Mouse (Mus musculus) cortical plate, adult 2 months (tissue): Measurements from ENCODE around the gene Usp7. TPM values are rescaled to one million over a fixed set of nuclear protein-coding genes. Genes with fewer than 3 reads are reported as not detected.

ENCODE experiments used
- H3K27ac ChIP-seq: fragments of 200-500 bp; 2 replicates; pipeline ENCODE4 v1.5.1; 2012; ENCODE audit warnings: low read length, control low read depth, inconsistent platforms; ENCODE audit not compliant: insufficient read depth
- H3K4me1 ChIP-seq: fragments of 200-500 bp; 2 replicates; pipeline ENCODE4 v1.6.1; 2011; ENCODE audit warnings: low read length; ENCODE audit not compliant: control insufficient read depth, insufficient read depth
- H3K4me3 ChIP-seq: fragments of 200-500 bp; 2 replicates; pipeline ENCODE4 v1.5.1; 2011; ENCODE audit warnings: mild to moderate bottlenecking, low read length, control low read depth; ENCODE audit not compliant: insufficient read depth
- CTCF ChIP-seq: fragments of 200-500 bp; IDR thresholded peaks from 2 replicates; pipeline ENCODE4 v1.5.1; 2011; ENCODE audit warnings: mild to moderate bottlenecking, control low read depth, low read length; ENCODE audit not compliant: insufficient read depth; ENCODE audit errors: extremely low read depth
- POLR2A ChIP-seq: fragments of 200-500 bp; IDR thresholded peaks from 2 replicates; pipeline ENCODE4 v1.6.1; 2011; ENCODE audit warnings: mild to moderate bottlenecking, low read length, control low read depth; ENCODE audit not compliant: insufficient read depth; ENCODE audit errors: extremely low read depth
- polyA plus RNA-seq: library from polyadenylated mRNA; depleted of rRNA; stranded (reverse); fragments of >200 nt; gene quantifications from 2 replicates; pipeline ENCODE4 v1.2.3, GENCODE M21; 2012

The Usp7 gene
- polyA plus RNA-seq, 1 experiment = 96.0 TPM

DNA sequence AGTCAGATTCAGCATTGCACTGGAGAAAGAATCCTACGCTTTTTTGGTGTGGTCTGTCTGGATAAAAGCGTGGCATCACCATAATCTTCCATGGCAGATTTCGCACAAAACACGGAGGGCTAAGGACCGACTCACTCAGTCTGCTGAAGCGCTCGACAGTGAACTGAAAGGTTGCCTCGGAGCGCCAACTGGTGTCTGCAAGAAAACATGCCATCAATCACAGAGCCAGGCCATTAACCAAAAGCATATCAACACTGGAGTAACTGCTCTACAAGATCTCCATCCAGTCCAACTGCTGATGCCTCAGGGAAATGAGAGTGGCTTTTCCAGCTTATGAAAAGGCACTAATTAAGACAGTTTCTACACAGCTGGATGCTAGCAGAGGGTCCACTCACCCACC is 80.1 kb downstream of the Usp7 start:
- no peak for TF ChIP-seq CTCF
- TF ChIP-seq POLR2A = no peak
- H3K27ac ChIP-seq = no peak overlapping the region
- no peak overlapping the region for H3K4me3 ChIP-seq
- peaks cover 9% of the 10 kb centered on the region for H3K4me1 ChIP-seq

DNA sequence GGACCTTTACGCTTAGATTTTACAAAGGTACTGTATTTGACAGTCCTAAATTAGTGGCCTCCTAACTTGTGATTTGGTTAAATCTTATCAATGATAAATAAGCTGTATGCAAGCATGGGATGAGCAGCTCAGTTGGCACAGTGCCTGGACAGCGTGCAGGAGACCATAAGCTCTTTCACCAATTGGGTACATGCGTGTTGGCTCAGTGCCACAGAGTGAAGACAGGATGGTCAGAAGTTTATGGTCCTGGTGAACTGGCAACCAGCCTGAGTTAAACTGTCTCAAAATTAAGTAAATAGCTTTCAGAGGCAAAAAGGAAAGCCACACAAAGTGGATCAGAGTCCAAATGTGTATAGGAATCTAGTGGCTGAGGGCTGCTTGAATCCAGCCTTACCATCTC is 91.5 kb downstream of the Usp7 start:
- no peak overlapping the region for H3K4me3 ChIP-seq
- 0 out of 2 replicates have a peak, but pooled peaks cover 1% of the 10 kb centered on the region for H3K4me1 ChIP-seq
- H3K27ac ChIP-seq = no peak overlapping the region
- TF ChIP-seq CTCF (no peak), POLR2A (no peak)

DNA sequence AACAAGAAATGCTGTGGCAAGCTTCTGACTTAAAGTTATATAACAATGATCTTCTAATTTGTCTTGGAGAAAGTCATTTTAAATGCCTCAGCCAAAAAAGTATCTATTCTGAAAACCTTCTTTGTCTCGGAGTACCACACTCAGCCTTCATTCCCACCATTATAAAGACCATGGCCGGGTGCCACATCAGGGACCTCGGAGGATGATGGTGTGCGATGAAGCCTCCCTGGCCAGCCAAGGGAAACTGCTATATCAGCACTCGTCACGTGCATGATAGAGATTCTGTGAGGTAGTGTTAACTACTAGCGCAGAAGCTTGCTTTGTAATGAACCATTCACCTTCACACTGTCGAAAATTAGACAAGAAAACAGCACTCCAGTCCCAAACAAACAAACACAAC is 92.6 kb downstream of the Usp7 start:
- TF ChIP-seq POLR2A (no peak), CTCF (no peak)
- Histone ChIP-seq H3K4me3 (no peak overlapping the region), H3K27ac (no peak overlapping the region), H3K4me1 (no peaks in the 10 kb centered on the region)

DNA sequence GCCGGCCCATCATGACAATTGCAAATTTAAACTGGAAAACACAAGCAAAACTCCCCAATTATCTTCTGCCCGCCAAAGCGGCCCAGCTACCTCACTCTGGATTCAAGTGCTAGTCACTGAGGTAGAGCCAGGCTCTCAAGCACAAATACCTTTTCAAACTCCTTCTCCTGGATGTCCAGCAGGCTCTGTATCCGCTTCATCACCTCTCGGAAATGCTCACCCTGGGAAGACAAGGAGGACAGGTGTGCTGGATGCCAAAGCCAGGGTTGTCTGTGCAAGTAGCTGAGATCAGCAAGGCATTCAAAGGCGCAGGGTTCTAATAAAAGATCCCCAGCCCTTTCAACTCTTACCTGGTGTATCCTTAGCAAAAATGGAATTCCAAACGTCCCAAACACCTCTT is 100.9 kb downstream of the Usp7 start:
- Histone ChIP-seq H3K4me1 (peaks cover 3% of the 10 kb centered on the region), H3K27ac (no peak overlapping the region), H3K4me3 (no peak overlapping the region)
- TF ChIP-seq POLR2A = no peak
- TF ChIP-seq CTCF = no peak

DNA sequence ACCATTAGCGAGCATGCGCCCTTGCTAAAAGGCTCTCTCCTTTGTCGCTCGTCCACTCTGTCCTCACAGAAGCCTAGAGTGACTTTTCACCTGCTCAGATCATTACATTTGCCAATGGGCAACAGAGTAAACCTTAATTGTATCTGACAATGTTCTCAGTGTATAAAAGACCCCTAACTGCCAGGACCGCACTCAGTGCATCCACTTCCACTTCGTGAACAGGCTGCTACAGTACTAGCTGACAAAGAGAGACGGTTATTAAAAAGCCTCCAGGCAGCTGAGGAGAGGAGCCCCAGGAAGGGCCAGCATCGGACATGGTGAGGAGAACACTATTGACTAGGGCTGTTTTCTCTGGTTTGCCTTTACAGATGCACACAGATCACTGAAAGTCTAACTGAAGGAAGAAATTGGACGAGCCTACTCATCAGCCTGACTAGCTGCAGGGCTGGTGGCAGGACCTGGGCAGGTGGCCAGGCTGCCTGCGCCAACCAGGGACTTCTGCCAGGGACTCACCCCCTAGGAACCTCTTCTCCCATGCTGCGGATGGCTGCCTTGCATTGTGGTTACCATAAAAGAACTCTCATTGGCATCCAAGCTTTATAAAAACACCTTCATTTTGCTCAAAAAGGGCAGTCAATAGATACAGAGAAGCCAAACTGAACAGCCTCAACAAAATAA is 102.0 kb downstream of the Usp7 start:
- H3K4me1 ChIP-seq = peaks cover 3% of the 10 kb centered on the region
- H3K4me3 ChIP-seq = no peak overlapping the region
- no peak overlapping the region for H3K27ac ChIP-seq
- TF ChIP-seq POLR2A (no peak), CTCF (no peak)

DNA sequence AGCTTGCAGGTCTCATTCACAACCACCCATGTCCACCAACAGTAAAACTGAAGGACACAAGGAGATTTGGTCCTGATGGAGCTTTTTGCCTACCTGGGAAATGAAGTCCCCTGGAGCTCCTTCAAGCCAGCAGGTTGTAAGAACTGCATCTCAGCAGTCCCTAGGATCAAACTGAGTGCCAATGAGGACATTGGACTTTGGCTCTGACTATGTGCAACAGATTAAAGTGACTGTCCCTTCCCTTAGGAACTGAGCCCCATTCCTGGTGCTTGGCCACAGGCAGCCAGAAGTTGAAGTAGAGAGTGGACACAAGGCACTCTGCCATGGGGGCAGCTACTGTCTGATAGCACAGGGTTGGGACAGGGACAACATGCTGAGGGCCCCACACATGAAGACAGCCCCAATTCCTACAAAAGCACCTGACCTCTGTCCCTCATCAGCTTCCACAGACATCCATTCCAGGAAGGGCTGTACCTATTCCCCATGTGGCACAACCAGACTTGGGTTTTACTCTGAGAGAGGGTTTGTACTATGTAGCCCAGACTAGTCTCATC is 104.5 kb downstream of the Usp7 start:
- Histone ChIP-seq H3K4me3 (no peak overlapping the region), H3K4me1 (peaks cover 3% of the 10 kb centered on the region), H3K27ac (no peak overlapping the region)
- no peak for TF ChIP-seq POLR2A
- no peak for TF ChIP-seq CTCF

DNA sequence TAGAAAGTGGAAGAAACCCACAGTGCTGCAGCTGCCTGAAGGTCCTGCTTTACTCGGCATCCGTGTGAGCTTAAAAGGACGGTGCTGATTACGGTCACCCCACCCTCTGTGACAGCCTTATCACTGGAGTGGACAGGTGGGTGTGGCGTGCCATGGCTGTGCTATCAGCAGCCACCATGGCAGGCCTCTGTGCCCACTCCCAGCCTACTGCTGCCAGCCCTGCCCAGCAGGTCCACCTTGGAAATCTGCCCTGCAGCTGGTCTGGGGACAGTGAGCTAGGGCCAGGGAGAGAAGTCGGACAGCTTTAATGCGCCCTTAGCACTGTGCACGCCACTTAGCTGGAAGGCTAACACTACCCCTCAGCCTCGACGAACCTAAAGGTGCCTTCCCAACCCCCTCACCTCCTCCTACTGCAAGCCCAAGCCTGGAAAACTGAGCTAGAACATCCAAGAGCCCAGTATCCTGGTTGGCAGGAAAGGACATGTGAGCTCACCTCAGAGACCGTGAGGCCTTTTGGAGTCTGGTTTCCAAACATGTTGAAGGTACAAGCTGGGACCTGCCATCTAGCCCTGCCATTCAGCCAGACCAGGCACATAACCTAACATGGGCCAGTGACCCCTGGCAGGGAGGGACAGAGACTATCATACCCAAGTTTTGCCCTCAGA is 105.1 kb downstream of the Usp7 start:
- TF ChIP-seq CTCF = no peak
- no peak for TF ChIP-seq POLR2A
- Histone ChIP-seq H3K27ac (no peak overlapping the region), H3K4me3 (no peak overlapping the region), H3K4me1 (peaks cover 3% of the 10 kb centered on the region)

DNA sequence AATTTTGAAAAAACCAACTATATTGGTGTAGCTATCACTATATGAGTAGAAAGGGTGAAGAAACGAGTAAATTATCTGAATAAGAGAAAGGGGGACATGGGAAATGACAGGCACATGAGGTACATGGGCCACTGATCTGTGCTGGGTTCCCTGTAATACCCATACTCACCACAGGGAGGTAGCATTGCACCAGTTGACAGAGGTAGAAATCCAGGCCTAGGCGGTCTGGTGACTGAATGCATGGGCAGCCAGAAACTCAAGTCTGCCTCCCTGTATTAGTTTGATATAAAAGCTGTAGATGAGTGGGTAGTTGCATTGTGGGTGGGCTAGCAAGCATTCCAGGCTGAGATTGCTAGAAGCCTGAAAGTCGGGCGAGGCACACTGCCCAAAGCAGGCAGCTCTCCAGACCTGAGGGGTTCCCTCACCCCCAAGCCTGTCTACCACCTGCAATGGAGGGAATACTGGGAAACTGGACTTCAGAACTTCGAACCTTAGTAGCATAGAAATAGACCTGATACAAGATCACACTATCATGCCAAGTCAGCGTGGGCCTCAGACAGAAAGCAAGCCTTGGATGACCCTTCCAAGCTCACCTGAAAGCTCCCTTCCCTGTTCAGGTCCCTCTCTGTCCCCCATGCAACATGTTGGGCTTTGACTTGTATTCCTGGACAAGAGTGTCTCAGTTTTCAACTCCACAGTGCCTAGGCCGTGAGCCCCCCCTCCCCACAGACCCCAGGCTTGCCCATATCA is 105.8 kb downstream of the Usp7 start:
- Histone ChIP-seq H3K4me3 (no peak overlapping the region), H3K4me1 (peaks cover 3% of the 10 kb centered on the region), H3K27ac (no peak overlapping the region)
- TF ChIP-seq CTCF (peak; percentile 98), POLR2A (no peak)

DNA sequence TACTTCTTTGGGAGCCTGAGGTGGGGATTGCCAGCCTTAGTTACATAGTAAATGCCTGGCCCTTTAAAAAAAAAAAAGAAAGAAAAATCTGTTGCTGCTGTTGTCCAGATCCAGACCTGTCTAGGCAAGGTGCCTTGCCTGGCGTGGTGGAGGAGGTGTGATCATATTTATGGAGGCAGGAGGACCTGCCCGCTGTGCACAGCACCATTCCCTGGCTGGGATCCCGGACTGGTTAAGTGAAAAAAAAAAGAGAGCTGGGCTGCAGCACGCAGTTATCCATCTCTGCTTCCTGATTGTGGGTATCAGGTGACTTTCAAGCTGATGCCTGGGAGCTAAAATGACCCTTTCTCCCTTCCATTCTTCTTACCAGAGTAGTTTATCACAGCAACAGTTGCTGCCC is 107.0 kb downstream of the Usp7 start:
- Histone ChIP-seq H3K4me1 (peaks cover 3% of the 10 kb centered on the region), H3K27ac (no peak overlapping the region), H3K4me3 (no peak overlapping the region)
- no peak for TF ChIP-seq POLR2A
- no peak for TF ChIP-seq CTCF
